Mouse (Mus musculus): ENCODE results near the gene Rnf130. TPM values are rescaled to one million over a fixed set of nuclear protein-coding genes. Genes with fewer than 3 reads are reported as not detected.

Rnf130 gene
- total RNA-seq, 2 experiments from 2014 or later, result 41.3 to 44.0 TPM

DNA sequence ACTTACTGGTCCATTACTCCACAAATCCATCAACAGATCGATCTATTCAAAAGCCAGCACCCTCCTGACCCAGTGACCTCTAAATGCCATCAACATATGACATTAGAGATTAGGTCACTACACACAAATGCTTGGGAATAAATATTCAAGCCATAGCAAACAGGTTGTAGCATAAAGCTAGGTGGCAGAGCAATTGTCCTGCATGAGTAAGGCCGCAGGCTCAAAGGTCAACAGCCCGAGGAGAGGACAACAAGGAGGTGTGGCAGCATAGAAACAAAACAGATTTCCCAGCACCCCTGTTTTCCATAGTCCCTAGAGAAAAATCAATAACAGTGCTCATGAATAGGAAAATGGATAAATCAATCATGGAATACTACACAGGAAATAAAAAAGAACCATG is 3.1 kb upstream of the Rnf130 start:
- DNase-seq (ENCODE audit: low spot score in 2 of 2), result no peak

DNA sequence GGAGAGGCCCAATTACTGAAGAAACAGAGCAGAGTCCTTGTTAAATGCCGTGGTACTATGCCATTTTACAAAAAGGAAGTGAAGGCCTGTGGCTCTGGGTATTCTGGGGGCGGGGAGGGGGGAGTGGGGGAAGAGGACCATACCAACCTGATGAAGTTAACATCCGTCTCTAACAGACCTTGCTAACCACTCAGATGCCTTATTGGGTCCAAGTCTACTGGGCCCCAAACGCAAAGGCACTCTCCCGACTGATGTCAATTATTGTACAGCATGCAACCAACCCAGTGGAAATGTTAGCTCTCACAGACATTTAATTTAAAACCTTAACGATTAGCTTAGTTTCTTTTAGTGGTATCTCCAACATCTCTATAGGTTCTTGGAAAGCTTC is 707 bp upstream of the Rnf130 start:
- DNase-seq (ENCODE audit: low spot score in 2 of 2), result no peak

DNA sequence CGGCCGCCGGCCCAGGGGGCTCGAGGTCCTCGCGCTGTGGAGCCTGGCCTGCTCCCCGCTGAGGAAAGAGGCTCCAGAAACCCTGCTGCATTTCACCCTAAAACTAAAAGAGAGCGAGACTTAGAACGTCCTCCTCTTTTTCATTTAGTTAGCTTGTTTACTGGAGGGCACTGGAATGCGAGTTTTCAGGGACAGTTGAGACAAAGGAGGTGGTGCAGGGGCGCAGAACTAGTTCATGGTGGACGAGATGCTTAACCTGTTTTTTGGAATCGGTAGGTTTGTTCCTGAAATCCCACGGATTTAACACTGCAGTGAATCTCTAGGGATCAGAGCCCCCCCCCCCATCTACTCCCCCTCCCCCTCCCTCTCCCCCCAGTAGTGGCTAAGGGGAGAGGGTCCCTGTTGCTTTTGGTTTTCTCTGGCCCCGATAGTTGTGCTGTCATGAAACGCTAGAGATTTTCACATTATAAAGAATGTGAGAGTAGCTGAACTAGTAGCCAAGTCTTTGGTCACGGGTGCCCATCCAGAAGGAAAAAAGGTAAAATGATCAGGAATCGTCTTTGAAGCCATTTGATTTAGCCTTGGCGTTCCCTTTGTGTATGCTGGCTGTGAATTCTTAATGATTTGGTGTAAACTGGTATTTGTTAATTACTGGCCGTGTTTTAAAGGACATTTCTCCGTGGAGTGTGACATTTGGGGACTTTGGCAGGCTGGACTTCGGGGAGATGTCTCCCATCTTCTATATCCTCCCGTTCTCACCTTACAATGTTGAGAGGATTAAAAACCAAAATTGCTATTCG is 775 bp downstream of the Rnf130 start:
- DNase-seq (ENCODE audit: low spot score in 2 of 2), result no peak

- no peak for DNase-seq (ENCODE audit: low spot score in 2 of 2)
Observed at GRCm38 (mm10) chr11:50026521-50027090, 1.5 kb downstream of the Rnf130 start.

DNA sequence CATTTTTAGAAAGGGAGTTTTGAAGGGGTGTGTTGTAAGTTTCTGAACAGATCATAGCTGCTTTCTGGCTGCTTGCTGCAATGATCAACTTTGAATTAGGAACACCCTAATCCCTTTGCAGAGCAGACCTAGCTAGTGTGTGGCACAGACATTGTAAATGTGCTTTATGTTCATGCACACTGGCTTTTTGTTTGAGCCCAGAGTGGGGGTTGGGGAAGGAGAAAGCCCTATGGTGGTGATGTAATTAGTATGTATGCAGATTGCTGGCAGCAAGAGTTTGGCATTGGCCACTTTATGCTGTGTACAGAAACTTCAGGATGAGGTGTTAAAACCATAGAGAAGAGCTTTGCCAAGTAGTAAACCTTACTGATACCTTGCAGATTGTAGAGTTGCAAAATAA is 3.3 kb downstream of the Rnf130 start:
- DNase-seq (ENCODE audit: low spot score in 2 of 2), result no peak

GRCm38 (mm10) chr11:50034155-50034554 is 9.0 kb downstream of the Rnf130 start:
- DNase-seq (ENCODE audit: low spot score in 2 of 2), result no peak

DNA sequence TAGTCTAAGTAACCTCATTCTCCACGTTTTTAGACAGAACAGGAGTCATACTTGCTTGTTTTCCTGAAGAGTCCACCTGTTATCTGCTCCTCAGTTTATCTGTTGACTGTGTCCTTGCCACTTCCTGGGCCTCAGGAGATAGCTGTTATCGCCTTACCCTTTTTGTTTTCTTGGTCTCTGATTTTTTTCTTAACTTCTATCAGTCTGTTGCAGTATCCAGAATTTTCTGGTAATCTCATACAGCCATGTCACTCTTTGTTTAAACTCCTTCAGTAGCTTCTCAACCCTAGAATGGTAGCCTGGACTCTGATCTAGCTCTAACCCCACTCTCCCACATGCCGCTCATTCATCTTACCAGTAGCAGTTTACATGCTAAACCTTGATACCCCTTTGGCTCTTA is 10.6 kb downstream of the Rnf130 start:
- DNase-seq (ENCODE audit: low spot score in 2 of 2), result no peak

DNA sequence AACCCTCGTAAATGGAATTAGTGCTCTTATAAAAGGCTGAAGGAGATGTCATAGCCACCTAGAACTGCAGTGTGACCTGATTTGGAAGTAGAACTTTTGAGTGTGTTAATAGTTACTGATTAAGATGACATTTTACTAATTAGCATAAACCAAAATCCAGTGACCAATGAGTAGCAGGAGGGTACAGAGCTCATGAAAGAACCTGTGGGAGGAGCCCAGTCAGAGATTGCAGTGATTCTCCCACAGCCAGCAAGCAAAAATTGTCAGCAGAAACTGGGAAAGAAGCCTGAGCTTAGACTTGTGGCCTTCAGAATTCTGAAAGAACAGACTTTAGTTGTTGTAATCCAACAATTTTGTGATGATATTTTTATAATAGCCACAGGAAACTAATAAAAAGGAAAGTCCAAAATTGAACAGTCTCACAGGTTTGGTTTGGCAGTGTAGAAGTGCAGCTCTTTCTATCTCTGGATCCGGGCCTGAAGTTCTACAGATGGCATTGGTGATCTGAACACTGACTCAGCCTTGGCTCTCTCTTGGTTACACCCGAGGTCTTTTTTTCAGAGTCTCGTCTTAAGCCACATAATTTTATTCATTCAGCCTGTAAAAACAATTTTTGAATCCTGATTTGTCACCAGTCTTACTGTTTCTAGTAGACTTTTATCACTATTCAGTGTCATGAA is 11.8 kb downstream of the Rnf130 start:
- DNase-seq (ENCODE audit: low spot score in 2 of 2), result no peak

- no peak for DNase-seq (ENCODE audit: low spot score in 2 of 2)
Observed at GRCm38 (mm10) chr11:50038757-50039156, 13.6 kb downstream of the Rnf130 start.

DNA sequence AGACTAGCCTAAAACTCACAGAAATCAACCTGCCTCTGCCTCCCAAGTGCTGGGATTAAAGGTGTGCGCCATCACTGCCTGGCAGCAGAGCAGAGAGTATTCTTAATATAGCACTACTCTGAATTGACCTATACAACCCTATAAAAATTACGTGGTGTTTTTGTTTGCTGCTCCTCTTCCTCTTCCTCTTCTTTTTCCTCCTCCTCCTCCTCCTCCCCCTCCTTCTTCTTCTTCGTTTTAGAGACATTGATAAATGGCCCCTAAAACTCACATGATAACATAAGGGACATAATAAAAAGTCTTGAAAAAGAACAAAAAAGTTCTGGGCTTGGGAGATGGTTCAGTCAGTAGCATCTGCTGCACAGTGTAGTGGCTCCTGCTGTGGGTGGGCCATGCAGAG is 16.0 kb downstream of the Rnf130 start:
- DNase-seq (ENCODE audit: low spot score in 2 of 2), result no peak

DNA sequence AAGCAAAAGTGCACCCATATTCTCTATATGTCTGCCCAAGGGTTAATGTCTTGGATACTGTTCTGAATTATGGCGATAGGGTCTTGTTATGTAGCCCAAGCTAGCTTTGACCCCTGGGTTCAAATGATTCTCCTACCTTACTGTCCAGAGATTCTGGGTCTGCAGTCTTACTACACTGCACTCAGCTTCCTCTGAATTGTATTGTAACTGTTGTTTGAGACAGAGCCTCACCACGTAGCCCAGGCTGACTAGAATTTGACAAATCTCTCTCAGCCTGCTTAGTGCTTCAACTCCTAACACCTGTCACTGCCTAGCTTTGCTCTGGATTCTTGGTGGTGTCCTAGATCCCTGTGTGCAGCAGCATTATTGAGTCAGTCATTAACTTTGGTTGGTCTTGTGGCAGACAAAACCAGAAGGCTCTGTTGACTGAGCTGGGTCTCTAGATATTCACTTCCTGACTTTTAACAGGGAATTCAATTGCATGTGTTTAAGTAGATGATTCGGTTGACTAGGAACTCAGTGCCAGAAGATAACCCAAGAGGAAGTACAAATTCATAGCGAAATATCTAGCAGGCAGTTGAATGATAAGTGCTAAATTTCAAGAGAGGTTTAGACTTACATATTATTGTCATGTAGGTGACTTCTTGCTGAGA is 17.3 kb downstream of the Rnf130 start:
- no peak for DNase-seq (ENCODE audit: low spot score in 2 of 2)

- no peak for DNase-seq (ENCODE audit: low spot score in 2 of 2)
Observed at GRCm38 (mm10) chr11:50044454-50044853, 19.3 kb downstream of the Rnf130 start.

DNA sequence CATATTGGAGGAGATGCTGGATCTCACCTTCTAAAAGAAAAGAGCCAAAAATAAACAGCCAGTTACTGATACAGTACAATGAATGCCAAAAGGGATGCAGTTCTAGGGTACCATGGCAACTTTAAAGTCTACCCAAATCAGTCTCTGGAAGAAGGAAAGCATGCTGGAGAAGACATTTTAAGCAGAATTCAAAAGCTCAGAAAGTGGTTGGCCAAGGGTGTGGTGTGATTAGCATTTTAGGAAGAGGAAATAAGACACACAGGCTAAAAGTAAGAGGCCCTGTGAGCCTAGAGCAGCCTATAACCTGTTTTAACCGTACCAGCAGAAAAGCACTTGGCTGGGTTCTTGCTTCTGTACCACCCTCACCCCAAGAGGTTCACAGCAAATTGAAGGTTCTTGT is 22.5 kb downstream of the Rnf130 start:
- no peak for DNase-seq (ENCODE audit: low spot score in 2 of 2)

GRCm38 (mm10) chr11:50048115-50048514 is 23.0 kb downstream of the Rnf130 start:
- DNase-seq (ENCODE audit: low spot score in 2 of 2), result no peak

- DNase-seq (ENCODE audit: low spot score in 2 of 2), result no peak
Observed at GRCm38 (mm10) chr11:50050392-50050791, 25.2 kb downstream of the Rnf130 start.

DNA sequence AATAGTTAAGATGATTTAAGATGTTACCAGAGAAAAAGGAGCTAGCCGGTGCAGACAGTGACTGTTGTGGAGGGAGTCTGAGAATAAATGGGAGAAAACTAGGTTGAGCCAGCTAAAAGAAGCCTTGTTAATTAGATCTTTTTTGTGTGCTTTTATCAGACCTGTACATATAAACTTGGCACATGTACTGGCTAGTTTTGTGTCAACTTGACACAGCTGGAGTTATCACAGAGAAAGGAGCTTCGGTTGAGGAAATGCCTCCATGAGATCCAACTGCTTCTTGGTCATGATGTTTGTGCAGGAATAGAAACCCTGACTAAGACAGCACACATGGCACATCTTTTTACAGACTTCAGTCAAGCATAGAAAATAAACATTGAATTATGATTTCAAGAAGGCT is 32.6 kb downstream of the Rnf130 start:
- no peak for DNase-seq (ENCODE audit: low spot score in 2 of 2)

DNA sequence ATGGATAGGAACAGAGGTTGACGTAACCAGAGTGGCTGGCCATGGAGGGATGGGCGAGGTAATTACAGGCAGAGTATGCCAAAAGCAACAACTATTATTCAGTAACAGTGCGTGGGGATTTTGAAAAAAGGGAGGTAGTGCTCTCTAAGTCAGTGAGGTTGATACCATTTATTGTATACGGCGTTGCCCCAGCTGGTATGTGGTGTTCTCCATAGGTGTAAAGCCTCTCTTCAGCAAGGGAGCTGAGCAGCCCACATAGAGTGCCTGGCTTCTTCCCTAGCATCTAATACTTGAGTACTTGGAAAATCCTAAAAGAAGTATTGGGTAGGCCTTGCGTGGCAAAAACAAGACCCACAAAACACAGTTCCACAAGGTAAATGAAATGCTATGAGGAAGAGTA is 33.1 kb downstream of the Rnf130 start:
- DNase-seq (ENCODE audit: low spot score in 2 of 2), result no peak

GRCm38 (mm10) chr11:50059045-50059444 is 33.9 kb downstream of the Rnf130 start:
- no peak for DNase-seq (ENCODE audit: low spot score in 2 of 2)

GRCm38 (mm10) chr11:50062116-50062515 is 37.0 kb downstream of the Rnf130 start:
- no peak for DNase-seq (ENCODE audit: low spot score in 2 of 2)

DNA sequence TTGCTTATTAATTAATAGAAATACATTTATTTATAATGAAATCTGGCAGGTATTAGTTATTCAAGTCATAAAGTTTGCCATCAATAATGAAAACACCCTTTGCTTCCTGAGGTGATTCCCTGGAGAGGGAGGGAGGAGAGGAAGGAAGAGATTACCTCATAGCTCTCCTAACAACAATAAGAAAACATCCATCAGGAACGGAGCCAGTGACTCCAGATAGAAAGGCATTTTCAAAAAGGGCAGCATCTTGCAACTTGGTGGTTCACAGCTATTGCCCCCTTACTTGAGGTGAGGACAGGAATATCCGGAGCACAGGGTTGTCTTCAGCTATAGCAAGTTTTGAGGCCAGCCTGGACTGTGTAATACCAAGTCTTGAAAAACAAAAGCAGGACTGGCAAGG is 40.9 kb downstream of the Rnf130 start:
- DNase-seq (ENCODE audit: low spot score in 2 of 2), result no peak

GRCm38 (mm10) chr11:50073830-50074229 is 48.7 kb downstream of the Rnf130 start:
- DNase-seq (ENCODE audit: low spot score in 2 of 2), result no peak

- no peak for DNase-seq (ENCODE audit: low spot score in 2 of 2)
Observed at GRCm38 (mm10) chr11:50076756-50077155, 51.6 kb downstream of the Rnf130 start.
